Mouse (Mus musculus) limb, embryonic 14.5 days (tissue): Measurements from ENCODE around the gene Ufc1. TPM values are rescaled to one million over a fixed set of nuclear protein-coding genes. Genes with fewer than 3 reads are reported as not detected.

Source experiments
- ATAC-seq: fragments of 200-750 bp; cut with Nextera tagmentation; 2 replicates; pipeline ENCODE4 v1.8.0; 2017; ENCODE audit warnings: low read depth, moderate number of reproducible peaks, moderate TSS enrichment; ENCODE audit not compliant: low FRiP score
- DNase-seq: peaks from one replicate; pipeline ENCODE4 v3.0.0-alpha.2; 2015; ENCODE audit warnings: low spot score
- H3K27ac ChIP-seq: fragments of 300-500 bp; sonication (generic); replicated peaks from 2 replicates; pipeline ENCODE4 v1.5.1; 2014; ENCODE audit warnings: low read depth, mild to moderate bottlenecking, low read length, moderate library complexity, mixed read lengths
- H3K27me3 ChIP-seq: fragments of 300-500 bp; sonication (generic); 2 replicates; pipeline ENCODE4 v1.6.1; 2014; ENCODE audit warnings: low read length, mixed read lengths; ENCODE audit not compliant: control insufficient read depth, insufficient read depth
- H3K36me3 ChIP-seq: fragments of 300-500 bp; sonication (generic); 2 replicates; pipeline ENCODE4 v1.6.1; 2014; ENCODE audit warnings: mild to moderate bottlenecking, low read length, moderate library complexity, mixed read lengths; ENCODE audit not compliant: control insufficient read depth, insufficient read depth
- H3K4me1 ChIP-seq: fragments of 300-500 bp; sonication (generic); 2 replicates; pipeline ENCODE4 v1.6.1; 2014; ENCODE audit warnings: antibody characterized with exemption, low read length, mixed read lengths; ENCODE audit not compliant: control insufficient read depth, insufficient read depth
- H3K4me2 ChIP-seq: fragments of 300-500 bp; sonication (generic); replicated peaks from 2 replicates; pipeline ENCODE4 v1.6.1; 2014; ENCODE audit warnings: low read depth, mild to moderate bottlenecking, low read length, moderate library complexity; ENCODE audit not compliant: severe bottlenecking
- H3K4me3 ChIP-seq: fragments of 300-500 bp; sonication (generic); replicated peaks from 2 replicates; pipeline ENCODE4 v1.5.1; 2014; ENCODE audit warnings: low read length
- H3K9ac ChIP-seq: fragments of 300-500 bp; sonication (generic); 2 replicates; pipeline ENCODE4 v1.6.1; 2014; ENCODE audit warnings: mild to moderate bottlenecking, low read depth, low read length, moderate library complexity; ENCODE audit not compliant: severe bottlenecking
- H3K9me3 ChIP-seq: fragments of 300-500 bp; sonication (generic); 2 replicates; pipeline ENCODE4 v1.6.1; 2016; ENCODE audit warnings: low read length; ENCODE audit not compliant: control insufficient read depth
- POLR2A ChIP-seq: fragments of 200-500 bp; IDR thresholded peaks from 2 replicates; pipeline ENCODE4 v1.8.0; 2012; ENCODE audit warnings: inconsistent platforms, mild to moderate bottlenecking, moderate library complexity, borderline replicate concordance; ENCODE audit not compliant: insufficient read depth, insufficient read length; ENCODE audit errors: extremely low read depth
- WGBS: fragments of 180-500 bp; shearing (Covaris S2); extraction: QIAGEN DNeasy Blood & Tissue Kit; methylation state at CpG from one replicate; pipeline ENCODE4 v1.1.7; 2014; 5-methylcytosine and 5-hydroxymethylcytosine counted together
- polyA plus RNA-seq, 2 experiments: library from polyadenylated mRNA; depleted of rRNA in 1 of 2; stranded (reverse) in 1 of 2; unstranded in 1 of 2; fragments of >200 nt; fragmentation: Nextera tagmentation in 1 of 2; extraction: Ambion mirVana in 1 of 2; gene quantifications; 2 replicates each; pipeline versions ENCODE4 v1.2.1 to v1.2.3; 2012 to 2014

The Ufc1 gene
- polyA plus RNA-seq, 2 experiments = 60.9 to 133 TPM

DNA sequence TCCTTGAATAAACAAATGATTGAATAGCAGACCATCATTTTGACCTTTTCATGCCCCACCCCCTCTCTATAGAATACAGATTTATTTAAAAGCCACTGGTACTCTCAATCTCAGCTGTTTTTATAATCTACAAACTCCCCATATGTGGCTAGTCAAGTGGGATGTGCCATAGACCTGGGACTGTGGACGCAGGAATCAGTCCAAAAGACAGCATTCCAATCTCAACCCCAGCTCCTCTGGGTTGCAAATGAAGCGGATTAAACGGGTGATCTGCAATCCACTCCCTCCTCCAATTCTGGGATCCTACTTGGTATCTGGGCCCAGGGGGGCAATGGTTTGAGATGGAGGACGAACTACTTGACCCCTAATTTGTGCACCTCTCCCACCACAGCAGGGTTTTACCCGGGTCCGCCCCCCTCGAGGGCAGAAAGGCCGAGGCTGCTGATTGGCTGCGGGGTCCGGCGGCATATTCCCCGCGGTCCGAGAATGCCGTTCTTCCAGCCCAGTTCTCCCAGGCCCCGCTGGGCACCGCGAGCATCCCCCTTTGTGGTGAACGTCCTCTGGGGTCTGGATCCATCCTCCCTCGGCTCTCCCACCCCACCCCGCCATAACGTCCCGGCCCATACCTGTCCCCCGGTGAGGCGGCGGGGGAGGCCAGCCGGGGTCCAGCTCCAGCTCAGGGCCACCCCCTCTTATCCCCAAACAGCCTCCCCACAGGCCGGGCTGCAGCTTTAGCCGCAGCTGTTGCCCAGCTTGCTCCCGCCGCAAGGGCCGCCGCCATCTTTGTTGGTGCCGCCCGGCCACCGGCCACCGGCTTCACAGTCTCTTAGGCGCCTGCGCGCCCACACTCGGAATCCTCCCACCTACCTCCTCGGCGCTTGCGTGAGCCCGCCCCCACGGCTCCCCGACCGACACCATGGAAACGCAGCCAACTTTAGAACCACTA lies 7.4 kb downstream of the Ufc1 start, which contains the start of gene Usp21:
Usp21 (minus strand) TSS at position 856 of the 946 bp plus-strand sequence.
- peak; percentile 93 for DNase-seq
- Histone ChIP-seq H3K27ac (peak within 1 kb of the TSS; percentile 87), H3K27me3 (no peaks in the 10 kb centered on the region), H3K4me1 (peaks cover 11% of the 10 kb centered on the region), H3K9me3 (no peaks in the 10 kb centered on the region), H3K36me3 (peaks cover 59% of the 10 kb centered on the region), H3K4me3 (peak within 1 kb of the TSS; percentile 92), H3K9ac (peak within 1 kb of the TSS; percentile 93), H3K4me2 (peak within 1 kb of the TSS; percentile 55)
- TF ChIP-seq POLR2A = peak; percentile 87
- WGBS = 3% methylated on average over 47 of the region's 49 CpGs
- peak; percentile 96 for ATAC-seq

DNA sequence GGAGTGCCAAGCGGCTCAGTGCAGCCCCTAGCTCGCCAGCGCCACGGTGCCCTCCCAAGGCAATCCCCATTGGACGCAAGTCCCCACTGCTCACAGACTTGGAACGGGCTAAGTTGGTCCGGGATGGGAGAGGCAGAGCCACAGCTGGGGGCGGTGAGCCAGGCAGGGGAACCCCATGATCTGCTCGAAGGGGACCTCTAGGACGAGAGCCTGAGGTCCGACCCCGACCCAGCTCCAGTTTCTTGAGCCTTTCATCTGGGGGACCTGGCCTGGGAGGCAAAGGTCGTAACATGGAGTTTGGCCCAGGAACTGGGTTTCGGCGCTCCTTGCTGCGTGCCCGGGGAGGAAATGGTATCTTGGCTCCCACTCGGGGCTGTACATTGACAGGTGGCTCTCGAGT lies 8.3 kb downstream of the Ufc1 start:
- Histone ChIP-seq H3K9me3 (no peaks in the 10 kb centered on the region), H3K27me3 (no peaks in the 10 kb centered on the region), H3K4me3 (peak overlapping the region; percentile 92; the same call in 1 of the 2 replicates), H3K4me1 (peaks cover 11% of the 10 kb centered on the region), H3K9ac (no peak overlapping the region), H3K27ac (no peak overlapping the region), H3K4me2 (peak overlapping the region; percentile 55), H3K36me3 (peaks cover 64% of the 10 kb centered on the region)
- DNase-seq (no peak), ATAC-seq (no peak)
- 91% methylated on average over 19 of the region's 19 CpGs for WGBS
- TF ChIP-seq POLR2A = no peak

GRCm38 (mm10) chr1:171285096-171285892 lies 9.5 kb downstream of the Ufc1 start:
- no peak for TF ChIP-seq POLR2A
- Histone ChIP-seq H3K27me3 (no peaks in the 10 kb centered on the region), H3K9ac (no peak overlapping the region), H3K27ac (no peak overlapping the region), H3K4me3 (no peak overlapping the region), H3K36me3 (peaks cover 64% of the 10 kb centered on the region), H3K9me3 (no peaks in the 10 kb centered on the region), H3K4me1 (peaks cover 11% of the 10 kb centered on the region), H3K4me2 (no peak overlapping the region)
- 87% methylated on average over 20 of the region's 20 CpGs for WGBS
- DNase-seq (no peak), ATAC-seq (no peak)

GRCm38 (mm10) chr1:171284491-171284890 lies 10.3 kb downstream of the Ufc1 start:
- TF ChIP-seq POLR2A = no peak
- Histone ChIP-seq H3K9me3 (no peaks in the 10 kb centered on the region), H3K4me2 (no peak overlapping the region), H3K36me3 (peaks cover 58% of the 10 kb centered on the region), H3K27ac (no peak overlapping the region), H3K27me3 (no peaks in the 10 kb centered on the region), H3K4me1 (peaks cover 18% of the 10 kb centered on the region), H3K9ac (no peak overlapping the region), H3K4me3 (no peak overlapping the region)
- WGBS = 90% methylated on average over 15 of the region's 15 CpGs
- DNase-seq = no peak
- ATAC-seq = no peak
